Mouse (Mus musculus) right cerebral cortex, adult 2 months (tissue): ENCODE measurements around the gene Lipm.
A peak's percentile ranks its signal among the peaks of the same experiment; 100 is the strongest.

ENCODE experiments used
- DNase-seq, 2 experiments: peaks; one replicate each; pipeline ENCODE4 v3.0.0; 2021 to 2022; ENCODE audit warnings: low spot score in 2 of 2

The Lipm gene

DNA sequence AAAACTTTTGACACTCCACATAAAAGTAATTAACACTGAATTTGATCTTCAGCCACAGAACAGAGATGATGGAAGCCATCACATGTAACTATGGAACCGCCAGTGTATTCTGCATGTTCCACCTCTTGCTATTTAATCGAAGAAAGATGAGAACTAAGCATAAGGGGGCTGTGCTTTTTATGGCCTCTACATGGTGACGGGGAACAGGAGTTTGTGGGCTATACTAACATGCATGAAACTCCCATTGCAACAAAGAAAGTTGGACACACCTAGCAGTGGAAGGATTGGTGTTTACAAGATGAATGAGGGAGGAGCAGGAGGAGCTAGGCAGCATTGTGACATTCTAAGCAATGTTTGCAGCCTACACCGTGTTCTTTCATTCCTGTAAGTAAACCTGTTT lies at the start of gene Lipm:
TSS of gene Lipm (plus strand) at position 301 of the 400 bp plus-strand sequence.
- no peak for DNase-seq

DNA sequence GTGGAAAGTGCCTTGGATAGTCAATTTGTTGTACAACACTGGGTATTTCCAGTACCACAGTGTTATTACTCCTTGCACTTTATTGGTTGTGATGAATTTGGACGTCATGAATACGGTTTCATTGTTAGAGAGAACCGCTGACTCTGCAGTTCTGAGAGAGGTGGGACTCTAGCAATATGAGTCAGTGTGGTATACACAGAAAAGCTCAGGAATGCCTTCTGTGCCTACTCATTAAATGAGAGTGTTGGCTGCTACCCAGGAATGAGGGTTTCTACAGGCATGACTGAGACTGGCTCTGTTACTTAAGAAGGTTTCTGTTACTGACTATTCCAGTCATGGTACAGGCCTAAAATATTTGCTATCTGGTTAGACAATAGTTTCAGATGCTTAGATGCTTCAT lies 49.2 kb upstream of the Lipm start:
- peak; percentile 10 to 18 for DNase-seq

DNA sequence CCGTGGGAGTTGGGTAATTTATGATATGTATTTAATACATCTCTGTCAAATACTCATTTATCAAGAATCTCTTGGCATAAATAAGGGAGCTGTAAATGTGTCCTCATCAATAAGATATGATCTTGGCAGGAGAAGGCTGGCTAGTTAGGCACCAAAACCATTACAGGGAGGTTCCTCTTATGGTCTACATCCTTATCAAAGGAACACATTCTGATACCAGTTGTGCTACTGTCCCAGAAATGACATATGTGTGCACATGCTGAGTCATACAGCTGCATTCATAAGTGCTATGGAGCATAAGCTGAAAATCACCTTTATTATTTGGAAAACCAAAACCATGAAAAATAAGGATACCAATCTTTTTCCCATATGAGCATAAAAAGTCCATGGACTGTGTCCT lies 37.2 kb upstream of the Lipm start:
- no peak for DNase-seq

GRCm38 (mm10) chr19:34064059-34064458 lies 36.7 kb upstream of the Lipm start:
- DNase-seq: no peak

- no peak for DNase-seq
Measured at GRCm38 (mm10) chr19:34066779-34067472, 33.8 kb upstream of the Lipm start, which contains the start of gene Lipn. TSS of gene Lipn (plus strand) at chr19:34067358.

- DNase-seq: no peak
Measured at GRCm38 (mm10) chr19:34074239-34074638, 26.5 kb upstream of the Lipm start.

DNA sequence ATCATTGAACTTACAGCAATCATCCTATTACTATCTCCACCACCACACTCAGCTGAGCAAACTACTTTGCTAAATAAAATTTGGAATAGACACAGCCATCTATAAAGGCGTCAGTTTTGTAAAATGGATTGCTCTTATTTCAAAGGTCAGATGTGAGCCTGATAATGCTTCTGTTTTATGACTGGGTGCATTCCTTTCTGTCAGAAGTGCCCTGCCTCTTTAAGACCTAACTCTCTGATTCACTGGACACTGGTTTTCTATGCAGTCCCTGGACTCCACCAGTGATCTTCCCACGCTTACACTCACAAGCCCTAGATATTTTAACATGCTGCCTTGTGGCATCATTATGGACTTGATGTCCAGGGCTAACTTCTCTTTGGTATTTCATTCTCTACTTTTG lies 22.6 kb upstream of the Lipm start:
- no peak for DNase-seq

DNA sequence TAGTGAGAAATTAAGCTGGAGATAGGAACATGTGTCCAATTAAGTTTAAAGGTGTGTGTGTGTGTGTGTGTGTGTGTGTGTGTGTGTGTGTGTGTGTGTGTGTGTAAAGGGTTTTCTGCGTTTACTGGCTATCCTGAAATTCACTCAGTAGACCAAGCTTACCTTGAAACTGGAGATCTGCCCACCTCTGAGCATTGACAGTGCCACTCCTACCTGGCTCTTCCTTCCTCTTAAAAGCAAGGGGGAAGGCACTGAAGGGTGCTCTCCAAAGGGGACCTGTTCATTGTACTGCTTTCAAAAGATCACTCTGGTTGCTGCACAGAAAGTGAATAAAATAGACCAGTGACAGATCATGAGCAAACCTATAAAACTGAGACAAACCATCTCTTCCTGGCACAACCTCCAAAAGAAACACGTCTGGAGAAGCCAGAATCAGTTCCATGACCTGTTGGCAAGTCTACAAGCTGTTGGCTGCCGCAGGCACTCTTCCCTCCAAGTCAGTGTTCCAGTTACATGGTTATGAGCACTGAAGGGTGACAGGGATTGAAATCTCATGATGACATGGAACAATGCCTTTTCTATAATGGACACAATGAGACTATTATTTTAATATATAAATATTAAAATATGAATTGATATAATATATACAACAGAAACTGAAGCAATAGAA lies 11.6 kb upstream of the Lipm start:
- no peak for DNase-seq

- no peak for DNase-seq
Measured at GRCm38 (mm10) chr19:34095381-34095780, 5.4 kb upstream of the Lipm start.

GRCm38 (mm10) chr19:34096228-34096627 lies 4.5 kb upstream of the Lipm start:
- DNase-seq: no peak

GRCm38 (mm10) chr19:34101888-34102287 lies 1.2 kb downstream of the Lipm start:
- DNase-seq: no peak

- no peak for DNase-seq
Measured at GRCm38 (mm10) chr19:34104841-34105240, 4.1 kb downstream of the Lipm start.

DNA sequence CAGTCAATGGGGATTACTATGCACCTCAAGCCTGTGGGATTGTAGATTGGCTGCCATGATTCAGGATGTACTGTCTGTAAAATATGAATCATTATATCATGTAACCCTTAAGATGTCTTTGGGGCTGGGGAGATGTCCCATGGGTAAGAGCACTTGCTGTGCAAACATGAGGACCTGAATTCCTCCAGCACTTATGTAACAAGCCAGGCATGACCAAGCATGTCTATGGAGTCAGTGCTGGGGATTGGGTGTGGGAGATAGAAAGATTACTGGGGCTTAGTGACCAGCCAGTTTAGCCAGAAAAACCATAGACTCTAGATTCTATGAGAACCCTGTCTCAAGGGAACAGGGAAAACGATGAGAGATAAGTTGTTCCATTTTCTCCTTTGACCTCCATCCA lies 18.4 kb downstream of the Lipm start:
- DNase-seq: no peak

DNA sequence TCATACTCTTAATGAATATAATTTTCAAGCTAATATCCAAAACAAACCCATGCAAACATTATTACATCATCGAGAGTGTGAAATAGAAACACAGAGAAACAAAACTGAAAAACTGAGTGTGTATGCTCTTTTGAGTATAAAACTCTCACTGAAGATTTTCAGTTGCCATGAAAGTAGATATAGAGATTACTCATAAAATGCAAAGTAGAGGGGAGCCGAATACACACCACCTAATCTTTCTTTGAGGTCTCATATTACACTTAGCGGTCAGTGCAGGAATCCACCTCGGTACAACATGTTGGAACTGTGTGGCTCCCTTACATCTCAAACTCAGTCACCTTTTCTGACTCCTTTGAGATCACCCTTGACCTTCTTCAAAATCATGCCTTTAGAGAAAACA lies 18.9 kb downstream of the Lipm start:
- DNase-seq: no peak

DNA sequence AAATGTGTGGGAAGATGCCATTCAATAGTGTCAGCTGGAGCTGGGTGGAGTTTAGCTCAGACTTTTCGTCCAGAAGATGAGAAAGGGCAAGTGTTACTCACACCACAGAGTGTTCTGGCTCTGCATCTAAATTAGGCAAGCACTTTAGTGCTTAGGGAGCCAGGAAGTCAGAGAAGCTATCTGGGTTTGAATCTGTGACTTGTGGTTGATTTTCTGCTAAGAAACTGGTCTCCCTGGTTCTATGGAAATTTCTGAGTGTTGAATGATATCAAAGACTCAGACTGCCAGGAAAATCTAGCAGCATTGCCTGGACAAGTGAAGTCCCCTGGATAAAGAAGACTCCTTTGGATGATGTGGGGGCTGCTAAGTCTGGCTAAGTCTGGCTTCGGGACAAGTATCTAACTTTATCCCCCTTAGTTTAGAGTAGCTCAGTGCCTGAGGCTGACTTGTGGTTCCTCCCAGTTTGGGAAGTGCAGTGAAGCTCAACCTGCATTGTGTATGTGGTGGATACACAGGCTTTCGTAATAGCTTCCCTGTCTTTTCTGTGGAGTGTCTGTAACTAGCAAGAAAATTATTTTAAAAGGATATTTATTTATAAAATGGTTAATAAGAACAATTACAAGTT lies 19.5 kb downstream of the Lipm start:
- no peak for DNase-seq

- DNase-seq: no peak
Measured at GRCm38 (mm10) chr19:34138720-34139430, 38.1 kb downstream of the Lipm start.

- DNase-seq: no peak
Measured at GRCm38 (mm10) chr19:34139431-34140046, 38.8 kb downstream of the Lipm start.

DNA sequence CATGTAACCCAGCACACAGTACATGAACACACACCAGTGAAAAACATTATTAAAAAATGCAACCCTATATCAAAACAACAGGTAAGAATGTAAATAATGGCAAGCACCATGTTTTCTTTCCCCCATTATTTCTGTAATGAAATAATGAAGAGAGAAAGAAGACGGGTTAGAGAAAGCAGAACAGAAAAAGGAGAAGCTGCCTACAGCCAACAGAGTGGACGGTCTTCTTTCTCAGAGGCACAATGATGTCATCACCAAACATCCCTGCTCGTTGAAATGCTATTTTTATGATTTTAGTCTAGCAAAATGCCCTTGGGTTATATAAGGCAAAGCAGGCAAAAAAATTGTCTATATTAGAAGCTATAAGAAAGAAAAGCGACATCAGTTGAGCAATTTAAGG lies 47.7 kb downstream of the Lipm start:
- DNase-seq: no peak

GRCm38 (mm10) chr19:34151909-34152308 lies 51.2 kb downstream of the Lipm start:
- peak; percentile 7 to 15 for DNase-seq

GRCm38 (mm10) chr19:34153263-34154144 lies 52.8 kb downstream of the Lipm start:
- DNase-seq: no peak

DNA sequence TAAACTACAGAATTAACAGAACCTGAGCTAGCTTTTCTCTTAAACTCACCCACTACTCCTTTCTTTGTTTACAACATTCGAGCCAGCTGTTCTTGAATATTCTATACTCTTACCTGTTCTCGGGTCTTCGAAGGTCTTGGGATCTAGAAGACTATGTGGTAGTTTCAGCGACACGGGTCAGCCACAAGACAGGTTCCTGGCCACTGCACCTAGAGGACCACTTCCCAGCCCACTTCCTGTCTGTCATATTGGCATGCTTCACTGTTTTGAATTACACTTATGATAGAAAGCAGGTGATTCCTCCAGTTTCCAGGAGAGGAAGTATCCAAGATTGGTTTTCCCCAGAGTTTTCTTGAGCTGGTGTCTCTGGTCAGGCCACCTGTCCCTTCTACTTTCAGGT lies 62.0 kb downstream of the Lipm start:
- no peak for DNase-seq
